Mouse (Mus musculus) cerebral cortex, adult 2 months (tissue): ENCODE measurements around the gene Olfr2.

Source experiments
- WGBS: fragments of 180-500 bp; shearing (Covaris S2); methylation state at CpG from one replicate; pipeline ENCODE4 v1.1.7; 2018; 5-methylcytosine and 5-hydroxymethylcytosine counted together

Olfr2 gene

GRCm38 (mm10) chr7:107005972-107006371 lies at the start of gene Olfr2:
Gene Olfr2, minus strand, starts transcription at chr7:107006072.
- WGBS, result 48% methylated on average over 1 of the region's 1 CpGs

- 42% methylated on average over 3 of the region's 3 CpGs for whole genome bisulfite sequencing
Measured at GRCm38 (mm10) chr7:107047578-107047977, 41.7 kb upstream of the Olfr2 start.

GRCm38 (mm10) chr7:107045833-107046232 lies 40.0 kb upstream of the Olfr2 start:
- 3% methylated on average over 5 of the region's 5 CpGs for WGBS

- 73% methylated on average over 1 of the region's 1 CpGs for WGBS
Measured at GRCm38 (mm10) chr7:107044407-107044806, 38.5 kb upstream of the Olfr2 start.

- 88% methylated on average over 3 of the region's 3 CpGs for WGBS
Measured at GRCm38 (mm10) chr7:107043136-107043535, 37.3 kb upstream of the Olfr2 start.

GRCm38 (mm10) chr7:107039934-107040563 lies 34.2 kb upstream of the Olfr2 start:
- 69% methylated on average over 2 of the region's 2 CpGs for WGBS

GRCm38 (mm10) chr7:107030874-107031273 lies 25.0 kb upstream of the Olfr2 start, which contains the start of gene Olfr713:
Gene Olfr713, plus strand, starts transcription at chr7:107031174.
- 92% methylated on average over 1 of the region's 1 CpGs for WGBS

- 59% methylated on average over 3 of the region's 3 CpGs for WGBS
Measured at GRCm38 (mm10) chr7:107004169-107004568, 1.7 kb downstream of the Olfr2 start.

GRCm38 (mm10) chr7:107000798-107001197 lies 5.1 kb downstream of the Olfr2 start:
- 87% methylated on average over 7 of the region's 7 CpGs for WGBS

GRCm38 (mm10) chr7:106985236-106985635 lies 20.6 kb downstream of the Olfr2 start:
- WGBS, result 88% methylated on average over 3 of the region's 3 CpGs

- WGBS, result 71% methylated on average over 1 of the region's 1 CpGs
Measured at GRCm38 (mm10) chr7:106975353-106975752, 30.5 kb downstream of the Olfr2 start, which contains the start of gene Olfr711. Gene Olfr711, minus strand, starts transcription at chr7:106975453.

GRCm38 (mm10) chr7:106963837-106964236 lies 42.0 kb downstream of the Olfr2 start, which contains the start of gene Olfr6:
Gene Olfr6, minus strand, starts transcription at chr7:106963937.
- WGBS, result 83% methylated on average over 1 of the region's 1 CpGs

- WGBS, result 73% methylated on average over 3 of the region's 3 CpGs
Measured at GRCm38 (mm10) chr7:106948212-106948611, 57.7 kb downstream of the Olfr2 start, which contains the start of gene Olfr710. Gene Olfr710, minus strand, starts transcription at chr7:106948312.
